Mouse (Mus musculus): ENCODE data around the gene Pemt.

Pemt gene

DNA sequence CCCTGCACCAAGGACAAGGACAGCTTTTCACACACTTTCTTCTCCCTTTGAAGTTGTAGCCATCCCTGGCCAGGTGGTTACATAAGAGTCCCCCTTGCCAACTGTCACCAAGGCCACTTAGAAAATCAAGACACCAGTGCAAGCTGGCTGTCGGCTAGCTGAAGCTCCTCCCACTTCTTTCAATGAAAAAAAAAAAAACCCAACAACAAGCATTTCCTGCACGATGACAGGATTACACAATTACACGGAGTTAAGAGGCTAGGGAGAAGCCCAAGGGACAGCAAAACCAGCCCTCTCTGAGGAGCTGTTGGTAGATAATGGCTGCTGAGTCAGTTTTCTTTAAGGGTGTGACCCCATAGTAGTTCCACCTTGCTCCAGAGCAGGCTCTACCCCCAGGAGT lies 104.9 kb downstream of the Pemt start:
- DNase-seq = no peak

DNA sequence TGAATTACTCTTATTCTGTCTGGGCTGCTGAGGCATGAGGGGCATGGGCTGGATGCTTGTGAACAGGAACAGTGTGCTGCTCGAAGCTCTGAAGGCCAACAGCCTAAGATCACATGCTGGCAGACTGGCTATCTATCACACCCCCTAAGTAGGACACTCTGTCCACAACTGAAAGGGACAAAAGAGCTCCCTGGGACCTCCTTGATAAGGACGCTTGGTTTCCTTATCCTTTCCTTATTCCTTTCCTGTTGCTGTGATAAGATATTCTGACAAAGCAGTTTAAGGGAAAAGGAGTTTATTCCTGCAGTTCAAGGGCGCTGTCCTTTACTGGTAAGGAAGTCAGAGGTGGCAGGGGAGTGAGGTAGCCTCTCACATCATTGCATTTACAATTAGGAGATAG lies 105.6 kb downstream of the Pemt start:
- no peak for DNase-seq

DNA sequence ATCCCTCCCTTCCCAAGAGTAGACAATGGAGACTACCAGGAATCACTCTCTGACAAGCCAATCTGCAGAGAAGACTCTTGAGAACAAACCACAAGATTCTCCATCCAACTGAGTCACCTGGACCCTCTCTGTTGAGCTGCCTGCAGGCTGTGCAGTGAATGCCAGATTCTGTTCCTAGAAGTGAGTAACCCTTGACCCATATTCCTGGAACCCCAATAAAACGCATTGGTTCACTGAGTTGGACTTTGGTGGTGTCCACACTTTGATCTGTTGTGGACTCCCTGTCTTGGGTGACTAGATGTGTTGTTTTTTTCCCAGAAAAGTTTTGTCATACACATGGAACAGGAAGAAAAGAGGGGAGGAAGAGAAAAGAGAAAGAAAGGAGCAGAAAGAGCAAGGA lies 106.5 kb downstream of the Pemt start:
- no peak for DNase-seq

GRCm38 (mm10) chr11:59937615-59938014 lies 108.7 kb downstream of the Pemt start:
- no peak for DNase-seq

- DNase-seq = no peak
These were observed 109.3 kb downstream of the Pemt start for GRCm38 (mm10) chr11:59937023-59937422.

DNA sequence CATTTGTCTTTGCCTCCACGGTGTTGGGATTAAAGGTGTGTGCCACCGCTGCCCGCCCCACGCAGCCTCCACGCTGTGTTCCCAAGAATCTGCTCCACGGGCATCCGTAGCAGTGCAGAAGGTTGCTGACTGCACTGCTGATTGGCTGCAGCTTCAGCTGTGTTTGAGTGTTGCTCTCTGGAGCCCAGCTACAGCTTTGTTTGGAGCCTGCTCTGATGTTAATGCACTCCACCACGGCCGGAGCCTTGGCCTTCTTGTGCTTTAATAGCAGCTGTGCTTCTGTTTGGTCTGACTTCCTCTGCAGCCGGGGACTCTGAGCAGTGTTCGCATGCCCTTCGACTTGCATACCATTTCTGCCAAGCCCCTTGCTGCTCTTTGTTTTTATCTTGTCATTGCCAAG lies 112.3 kb downstream of the Pemt start:
- no peak for DNase-seq

DNA sequence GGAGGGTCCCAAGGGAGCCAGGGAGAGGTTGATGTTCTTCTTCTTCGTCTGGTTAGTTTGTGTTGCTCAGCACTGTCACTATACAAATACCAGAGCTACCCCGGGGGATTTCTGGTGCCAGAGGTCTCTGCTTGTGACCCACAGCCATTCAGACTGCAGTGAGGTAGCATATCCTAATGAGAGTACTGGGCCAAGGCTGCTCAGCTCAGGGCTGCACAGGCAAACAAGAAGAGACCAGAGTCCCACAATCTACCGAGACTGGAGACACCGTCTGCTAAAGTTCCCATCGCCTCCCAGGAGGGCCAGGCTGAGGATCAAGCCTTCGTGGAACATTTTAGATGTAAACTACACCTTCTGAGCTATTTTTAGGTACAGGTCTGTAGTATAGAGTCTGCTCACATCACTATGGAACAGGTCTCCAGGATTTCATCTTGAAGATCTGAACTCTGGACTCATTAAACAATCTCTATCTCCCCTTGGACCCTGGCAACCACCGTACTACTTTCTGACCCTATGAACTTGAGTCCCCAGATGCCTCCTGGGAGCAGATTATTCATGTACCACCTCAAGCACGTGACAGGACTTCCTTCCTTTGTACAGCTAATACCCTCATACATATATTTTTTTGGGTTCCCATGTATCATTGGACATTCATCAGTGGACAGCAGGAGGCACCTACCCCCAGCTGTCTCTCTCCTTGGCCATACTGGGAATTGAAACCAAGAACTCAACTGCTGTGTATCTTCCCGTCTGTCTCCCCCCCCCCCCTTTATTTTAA lies 113.5 kb downstream of the Pemt start:
- no peak for DNase-seq

GRCm38 (mm10) chr11:59930031-59930430 lies 116.3 kb downstream of the Pemt start:
- no peak for DNase-seq

- peak; percentile 82 for DNase-seq
These were observed 125.0 kb downstream of the Pemt start for GRCm38 (mm10) chr11:59921265-59921664.

All from kidney, postnatal 10 days (tissue).